Mouse (Mus musculus): ENCODE data around the gene Acadl. TPM values are rescaled to one million over a fixed set of nuclear protein-coding genes. Genes with fewer than 3 reads are reported as not detected.
A peak's percentile ranks its signal among the peaks of the same experiment; 100 is the strongest.

Acadl gene
- 28.9 and 29.2 TPM in 2 replicates for polyA plus RNA-seq (2012; rRNA removed)

DNA sequence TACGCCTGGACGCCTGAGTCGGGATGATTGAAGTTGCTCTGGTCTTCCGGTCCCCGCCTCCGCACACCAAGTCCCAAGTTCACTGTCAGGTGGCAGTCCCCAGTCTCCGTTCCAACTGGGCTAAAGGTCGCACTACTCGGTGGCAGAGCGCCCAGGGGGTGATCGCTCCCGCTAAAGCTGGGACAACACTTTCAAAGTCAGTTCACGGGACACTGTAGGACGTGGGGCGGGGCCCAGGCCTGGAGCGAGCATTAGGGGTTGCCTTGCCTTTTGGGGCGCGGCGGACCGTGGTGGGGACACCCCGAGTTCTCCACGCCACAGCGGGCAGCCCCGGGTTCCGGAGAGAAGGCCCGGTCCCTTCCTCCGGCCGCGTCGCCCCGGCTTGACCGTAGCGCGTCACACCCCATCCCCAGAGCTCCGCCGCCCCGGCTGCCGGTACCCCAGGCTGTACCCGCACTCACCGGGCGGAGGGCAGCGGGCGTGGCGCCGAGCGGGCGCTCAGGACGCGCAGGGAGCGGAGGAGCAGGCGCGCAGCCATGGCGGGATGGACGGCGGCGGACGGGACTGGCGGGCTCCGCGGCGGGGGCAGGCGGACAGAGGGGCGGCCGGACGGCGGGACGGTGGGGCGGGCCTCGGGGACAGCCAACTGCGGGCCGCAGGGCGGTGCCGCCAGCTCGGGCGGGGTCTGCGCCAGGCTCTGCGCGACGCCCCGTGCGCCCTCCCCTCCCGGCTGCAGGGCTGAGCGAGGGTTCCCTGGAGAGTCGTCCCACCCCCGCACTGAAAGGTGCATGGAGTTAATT is at the start of gene Acadl:
Gene Acadl (minus strand): TSS at position 566 of the 800 bp plus-strand sequence.
- no peak for TF ChIP-seq POLR2A (IDR thresholded peaks at IDR 0.05; ENCODE audit: control insufficient read depth, extremely low read depth, insufficient read depth, low read length, poor library complexity)
- 0 out of 2 replicates have a peak, but pooled peaks have one; percentile 9 for TF ChIP-seq CTCF (IDR thresholded peaks at IDR 0.05; ENCODE audit: borderline replicate concordance, control insufficient read depth, extremely low read depth, insufficient read depth, low read length, poor library complexity)
- Histone ChIP-seq H3K4me3 (ENCODE audit: control insufficient read depth, insufficient read depth, low read length) (peak within 1 kb of the TSS; percentile 83), H3K27me3 (ENCODE audit: control insufficient read depth, insufficient read depth, low read length) (no peaks in the 10 kb centered on the region), H3K36me3 (ENCODE audit: control insufficient read depth, insufficient read depth, low read length) (no peaks in the 10 kb centered on the region), H3K27ac (ENCODE audit: control insufficient read depth, insufficient read depth, low read length) (no peak within 1 kb of the TSS), H3K4me1 (replicated peaks; ENCODE audit: control insufficient read depth, insufficient read depth, low read length) (peaks cover 3% of the 10 kb centered on the region)
- peak; percentile 66 for DNase-seq
- under 1% methylated on average over 83 of the region's 85 CpGs for WGBS

DNA sequence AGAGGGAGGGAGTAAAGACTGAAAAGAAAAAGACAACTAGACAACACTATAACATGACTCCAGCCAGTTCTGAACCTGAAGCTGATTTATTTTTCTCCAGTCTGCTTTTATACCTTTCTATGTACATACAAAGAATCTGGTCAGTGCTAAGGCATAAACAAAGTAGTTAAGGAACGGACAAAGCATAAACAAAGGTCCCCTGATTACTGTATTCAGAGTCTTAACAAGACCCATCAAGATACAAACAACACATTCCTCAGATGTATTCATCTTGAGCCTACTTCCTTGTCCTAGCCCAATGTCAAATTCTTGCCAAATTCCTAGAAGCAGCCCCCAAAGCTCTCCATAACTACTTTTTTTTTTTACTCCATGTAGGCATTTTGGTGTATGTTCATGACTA is 49.2 kb upstream of the Acadl start:
- Histone ChIP-seq H3K4me1 (replicated peaks; ENCODE audit: control insufficient read depth, insufficient read depth, low read length) (no peaks in the 10 kb centered on the region), H3K27me3 (ENCODE audit: control insufficient read depth, insufficient read depth, low read length) (no peaks in the 10 kb centered on the region), H3K27ac (ENCODE audit: control insufficient read depth, insufficient read depth, low read length) (no peak overlapping the region), H3K4me3 (ENCODE audit: control insufficient read depth, insufficient read depth, low read length) (no peak overlapping the region), H3K36me3 (ENCODE audit: control insufficient read depth, insufficient read depth, low read length) (no peaks in the 10 kb centered on the region)
- no peak for DNase-seq
- TF ChIP-seq CTCF (IDR thresholded peaks at IDR 0.05; ENCODE audit: borderline replicate concordance, control insufficient read depth, extremely low read depth, insufficient read depth, low read length, poor library complexity) (no peak), POLR2A (IDR thresholded peaks at IDR 0.05; ENCODE audit: control insufficient read depth, extremely low read depth, insufficient read depth, low read length, poor library complexity) (no peak)
- 93% methylated on average over 1 of the region's 1 CpGs for WGBS

DNA sequence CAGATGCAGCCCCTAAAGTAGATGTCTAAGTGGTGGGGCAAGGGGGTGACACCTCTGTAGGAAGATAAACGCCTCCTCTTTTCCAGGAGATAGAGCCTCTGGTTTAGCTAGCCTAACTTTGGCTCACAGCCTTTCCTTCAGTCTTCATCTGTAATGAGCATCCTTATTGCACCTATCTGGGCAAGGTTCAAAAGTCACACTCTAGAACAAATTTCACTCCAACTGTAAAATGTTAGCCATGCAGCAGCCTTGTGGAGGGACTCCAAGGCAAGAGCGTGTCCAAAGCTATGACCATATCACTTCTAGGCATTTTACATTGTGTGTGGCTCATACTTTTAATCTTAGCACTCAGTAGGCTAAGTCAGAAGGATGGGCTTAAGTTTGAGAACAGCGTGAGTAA is 39.5 kb upstream of the Acadl start:
- TF ChIP-seq POLR2A (IDR thresholded peaks at IDR 0.05; ENCODE audit: control insufficient read depth, extremely low read depth, insufficient read depth, low read length, poor library complexity) (no peak), CTCF (IDR thresholded peaks at IDR 0.05; ENCODE audit: borderline replicate concordance, control insufficient read depth, extremely low read depth, insufficient read depth, low read length, poor library complexity) (no peak)
- 95% methylated on average over 3 of the region's 3 CpGs for WGBS
- no peaks in the 10 kb centered on the region for H3K27me3 ChIP-seq (ENCODE audit: control insufficient read depth, insufficient read depth, low read length)

DNA sequence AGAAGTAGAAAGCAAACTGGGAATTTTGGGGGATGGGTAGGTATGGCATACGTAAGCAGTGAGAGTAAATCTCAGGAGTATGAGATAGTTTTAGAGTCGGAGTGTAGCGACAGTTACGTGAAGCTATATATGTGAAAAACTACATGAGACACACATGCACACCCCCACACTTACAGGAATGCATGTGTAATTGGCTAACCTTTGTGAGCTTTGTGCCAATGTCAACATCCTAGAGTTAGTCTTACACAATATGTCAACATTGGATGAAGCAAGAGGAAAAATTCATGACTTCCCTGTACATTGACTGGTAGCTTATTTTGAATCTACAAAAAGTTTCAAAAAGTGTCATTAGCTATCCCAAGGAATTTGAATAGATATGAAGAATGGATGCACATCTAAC is 37.9 kb upstream of the Acadl start:
- TF ChIP-seq POLR2A (IDR thresholded peaks at IDR 0.05; ENCODE audit: control insufficient read depth, extremely low read depth, insufficient read depth, low read length, poor library complexity): no peak
- no peak for TF ChIP-seq CTCF (IDR thresholded peaks at IDR 0.05; ENCODE audit: borderline replicate concordance, control insufficient read depth, extremely low read depth, insufficient read depth, low read length, poor library complexity)
- H3K4me3 ChIP-seq (ENCODE audit: control insufficient read depth, insufficient read depth, low read length): no peak overlapping the region
- H3K27ac ChIP-seq (ENCODE audit: control insufficient read depth, insufficient read depth, low read length): no peak overlapping the region
- no peaks in the 10 kb centered on the region for H3K27me3 ChIP-seq (ENCODE audit: control insufficient read depth, insufficient read depth, low read length)
- no peak for DNase-seq
- H3K4me1 ChIP-seq (replicated peaks; ENCODE audit: control insufficient read depth, insufficient read depth, low read length): peaks cover 11% of the 10 kb centered on the region
- 97% methylated on average over 4 of the region's 4 CpGs for WGBS
- no peaks in the 10 kb centered on the region for H3K36me3 ChIP-seq (ENCODE audit: control insufficient read depth, insufficient read depth, low read length)

More for the DNA sequence above, 39.5 kb upstream of the Acadl start:
- H3K4me1 ChIP-seq (replicated peaks; ENCODE audit: control insufficient read depth, insufficient read depth, low read length): peaks cover 4% of the 10 kb centered on the region
- no peak overlapping the region for H3K27ac ChIP-seq (ENCODE audit: control insufficient read depth, insufficient read depth, low read length)
- no peak for DNase-seq
- H3K36me3 ChIP-seq (ENCODE audit: control insufficient read depth, insufficient read depth, low read length): no peaks in the 10 kb centered on the region
- no peak overlapping the region for H3K4me3 ChIP-seq (ENCODE audit: control insufficient read depth, insufficient read depth, low read length)

DNA sequence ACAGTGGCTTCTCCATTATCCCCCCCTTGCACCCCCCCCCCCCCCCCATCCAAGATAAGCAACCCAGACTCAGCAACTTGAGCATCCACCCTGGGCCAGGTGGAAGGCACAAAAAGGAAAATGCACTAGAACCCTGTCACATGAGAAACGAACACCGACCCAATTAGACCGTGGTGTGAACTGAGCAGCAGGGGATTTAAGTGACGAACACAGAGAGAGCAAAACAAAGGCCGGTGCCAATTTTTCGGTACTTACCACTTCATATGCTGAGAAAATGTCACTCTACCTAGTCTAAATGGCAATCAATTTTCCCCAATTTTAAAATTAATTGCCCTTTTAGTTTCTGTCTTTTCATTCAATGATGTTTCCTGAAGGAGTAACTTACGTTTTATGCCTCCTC is 35.2 kb upstream of the Acadl start:
- peaks cover 11% of the 10 kb centered on the region for H3K4me1 ChIP-seq (replicated peaks; ENCODE audit: control insufficient read depth, insufficient read depth, low read length)
- WGBS: 96% methylated on average over 7 of the region's 7 CpGs

DNA sequence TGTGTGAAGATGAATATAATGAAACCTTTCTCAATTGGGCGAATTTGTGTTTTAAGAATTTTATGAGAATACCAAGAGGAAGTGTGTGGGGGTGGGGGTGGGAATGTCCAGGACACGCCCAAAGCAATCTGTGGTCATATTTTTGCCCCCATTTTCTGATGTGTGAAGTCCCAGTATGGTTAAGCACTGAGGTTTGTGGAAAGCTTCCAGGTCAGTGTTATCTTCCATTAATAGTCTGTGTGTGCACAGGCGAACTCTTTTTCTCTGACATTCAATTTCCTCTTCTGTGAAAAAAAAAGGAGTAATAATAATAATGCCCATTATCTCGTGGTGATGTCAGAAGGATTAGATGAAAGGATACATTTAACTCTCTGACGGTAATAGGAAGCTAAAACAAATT is 33.5 kb upstream of the Acadl start:
- no peak for DNase-seq
- H3K4me1 ChIP-seq (replicated peaks; ENCODE audit: control insufficient read depth, insufficient read depth, low read length): peaks cover 11% of the 10 kb centered on the region
- no peak overlapping the region for H3K27ac ChIP-seq (ENCODE audit: control insufficient read depth, insufficient read depth, low read length)
- WGBS: 5% methylated on average over 5 of the region's 5 CpGs
- no peaks in the 10 kb centered on the region for H3K27me3 ChIP-seq (ENCODE audit: control insufficient read depth, insufficient read depth, low read length)
- no peak overlapping the region for H3K4me3 ChIP-seq (ENCODE audit: control insufficient read depth, insufficient read depth, low read length)
- TF ChIP-seq POLR2A (IDR thresholded peaks at IDR 0.05; ENCODE audit: control insufficient read depth, extremely low read depth, insufficient read depth, low read length, poor library complexity) (no peak), CTCF (IDR thresholded peaks at IDR 0.05; ENCODE audit: borderline replicate concordance, control insufficient read depth, extremely low read depth, insufficient read depth, low read length, poor library complexity) (no peak)
- no peaks in the 10 kb centered on the region for H3K36me3 ChIP-seq (ENCODE audit: control insufficient read depth, insufficient read depth, low read length)

More for the DNA sequence above, 35.2 kb upstream of the Acadl start:
- no peak for DNase-seq
- no peak overlapping the region for H3K27ac ChIP-seq (ENCODE audit: control insufficient read depth, insufficient read depth, low read length)
- no peaks in the 10 kb centered on the region for H3K36me3 ChIP-seq (ENCODE audit: control insufficient read depth, insufficient read depth, low read length)
- no peak for TF ChIP-seq POLR2A (IDR thresholded peaks at IDR 0.05; ENCODE audit: control insufficient read depth, extremely low read depth, insufficient read depth, low read length, poor library complexity)
- TF ChIP-seq CTCF (IDR thresholded peaks at IDR 0.05; ENCODE audit: borderline replicate concordance, control insufficient read depth, extremely low read depth, insufficient read depth, low read length, poor library complexity): no peak
- H3K27me3 ChIP-seq (ENCODE audit: control insufficient read depth, insufficient read depth, low read length): no peaks in the 10 kb centered on the region
- H3K4me3 ChIP-seq (ENCODE audit: control insufficient read depth, insufficient read depth, low read length): no peak overlapping the region
